Mouse (Mus musculus) forebrain, embryonic 15.5 days (tissue): ENCODE data around the gene Fn1. TPM values are rescaled to one million over a fixed set of nuclear protein-coding genes. Genes with fewer than 3 reads are reported as not detected.

ENCODE experiments used
- ATAC-seq: fragments of 200-750 bp; cut with Nextera tagmentation; replicated peaks from 2 replicates; pipeline ENCODE4 v1.8.0; 2017; ENCODE audit warnings: mild to moderate bottlenecking, moderate TSS enrichment, moderate library complexity
- H3K27ac ChIP-seq: fragments of 300-500 bp; sonication (generic); replicated peaks from 2 replicates; pipeline ENCODE4 v1.5.1; 2015; ENCODE audit warnings: mild to moderate bottlenecking, inconsistent platforms
- H3K27me3 ChIP-seq: fragments of 300-500 bp; sonication (generic); 2 replicates; pipeline ENCODE4 v1.6.1; 2015; ENCODE audit warnings: inconsistent platforms
- H3K36me3 ChIP-seq: fragments of 300-500 bp; sonication (generic); 2 replicates; pipeline ENCODE4 v1.6.1; 2015; ENCODE audit warnings: mild to moderate bottlenecking, inconsistent platforms
- H3K4me1 ChIP-seq: fragments of 300-500 bp; sonication (generic); 2 replicates; pipeline ENCODE4 v1.6.1; 2015; ENCODE audit warnings: inconsistent platforms
- H3K4me2 ChIP-seq: fragments of 300-500 bp; sonication (generic); replicated peaks from 2 replicates; pipeline ENCODE4 v1.6.1; 2015; ENCODE audit warnings: mild to moderate bottlenecking, inconsistent platforms
- H3K4me3 ChIP-seq: fragments of 300-500 bp; sonication (generic); 2 replicates; pipeline ENCODE4 v1.5.1; 2015; ENCODE audit warnings: mild to moderate bottlenecking, inconsistent platforms
- H3K9ac ChIP-seq: fragments of 300-500 bp; sonication (generic); replicated peaks from 2 replicates; pipeline ENCODE4 v1.6.1; 2015; ENCODE audit warnings: mild to moderate bottlenecking, inconsistent platforms
- H3K9me3 ChIP-seq: fragments of 300-500 bp; sonication (generic); 2 replicates; pipeline ENCODE4 v1.6.1; 2016; ENCODE audit warnings: inconsistent platforms
- WGBS: fragments of 180-500 bp; shearing (Covaris S2); methylation state at CpG from one replicate; pipeline ENCODE4 v1.1.7; 2015; ENCODE audit warnings: mixed read lengths; 5-methylcytosine and 5-hydroxymethylcytosine counted together
- polyA plus RNA-seq: library from polyadenylated mRNA; unstranded; fragments of >200 nt; fragmentation: Nextera tagmentation; extraction: Ambion mirVana; gene quantifications from 2 replicates; pipeline ENCODE4 v1.2.1, GENCODE M21; 2015

Fn1 gene
- polyA plus RNA-seq, result 28.2 and 32.8 TPM in 2 replicates

DNA sequence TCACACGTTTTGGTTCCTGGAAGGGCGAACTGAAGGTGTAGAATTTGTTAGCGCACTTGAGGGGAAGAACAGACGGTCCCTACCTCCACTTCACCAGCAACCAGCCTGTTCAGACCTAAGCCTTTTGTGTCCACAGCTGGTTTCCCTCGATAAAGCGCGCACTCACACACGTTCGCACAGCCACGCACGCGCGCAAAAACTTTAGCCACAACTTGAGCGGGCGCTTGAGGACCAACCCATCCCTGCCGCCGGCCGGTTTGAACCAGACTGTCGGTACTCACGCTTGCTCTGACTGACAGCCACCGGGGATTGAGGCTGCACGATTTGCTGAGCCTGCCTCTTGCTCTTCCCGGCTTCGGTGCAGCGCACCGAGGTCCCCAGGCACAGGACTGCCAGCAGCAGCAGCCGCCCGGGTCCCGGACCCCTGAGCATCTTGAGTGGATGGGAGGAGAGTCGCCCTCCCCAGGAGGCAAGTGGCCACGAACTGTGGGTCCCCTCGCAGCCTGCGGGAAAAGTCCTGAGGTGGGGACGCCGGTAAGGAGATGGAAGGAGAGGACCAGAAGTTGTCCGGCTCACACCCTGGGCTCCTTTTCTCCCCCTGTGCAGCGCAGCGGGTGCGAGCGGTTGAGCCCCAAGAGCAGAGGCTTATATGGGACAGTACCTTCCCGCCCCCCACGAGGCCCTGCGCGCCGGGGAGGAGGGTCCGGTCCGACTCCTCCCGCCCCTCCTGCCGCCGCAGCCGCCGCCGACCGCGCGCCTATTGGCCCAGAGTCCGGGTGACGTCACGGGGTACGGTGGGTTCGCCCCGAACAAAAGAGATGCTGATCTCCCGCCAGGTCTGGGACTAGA is at the start of gene Fn1:
Gene Fn1 (minus strand): TSS at position 650 of the 849 bp plus-strand sequence.
- Histone ChIP-seq H3K4me3 (peak within 1 kb of the TSS; percentile 65), H3K27ac (peak within 1 kb of the TSS; percentile 70), H3K4me1 (peaks cover 12% of the 10 kb centered on the region), H3K9me3 (no peaks in the 10 kb centered on the region), H3K36me3 (no peaks in the 10 kb centered on the region), H3K4me2 (peak within 1 kb of the TSS; percentile 98), H3K9ac (peak within 1 kb of the TSS; percentile 61), H3K27me3 (no peaks in the 10 kb centered on the region)
- peak; percentile 96 for ATAC-seq
- WGBS, result under 1% methylated on average over 60 of the region's 63 CpGs

DNA sequence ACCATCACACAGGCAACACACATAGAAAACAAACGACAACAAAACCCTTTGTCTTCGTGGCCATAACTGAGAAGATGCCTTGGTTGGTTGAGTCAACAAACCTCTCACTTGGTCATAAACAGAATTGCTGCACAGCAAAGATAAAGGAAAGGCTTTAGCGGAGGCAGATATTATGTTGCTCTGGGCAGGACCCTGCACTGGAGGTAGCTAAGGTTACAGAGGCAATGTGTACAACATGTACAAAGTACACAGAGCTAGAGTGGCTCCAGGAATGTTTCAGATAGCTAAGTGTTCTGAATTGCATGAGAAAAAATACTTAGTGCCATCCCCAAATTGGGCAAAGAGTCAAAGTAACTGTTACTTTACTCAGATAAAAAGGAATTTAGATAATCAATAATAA is 43.1 kb upstream of the Fn1 start:
- Histone ChIP-seq H3K4me2 (no peak overlapping the region), H3K4me1 (no peaks in the 10 kb centered on the region), H3K9me3 (no peaks in the 10 kb centered on the region), H3K27me3 (no peaks in the 10 kb centered on the region), H3K36me3 (no peaks in the 10 kb centered on the region), H3K4me3 (no peak overlapping the region), H3K27ac (no peak overlapping the region), H3K9ac (no peak overlapping the region)
- WGBS, result 92% methylated on average over 3 of the region's 3 CpGs
- no peak for ATAC-seq

DNA sequence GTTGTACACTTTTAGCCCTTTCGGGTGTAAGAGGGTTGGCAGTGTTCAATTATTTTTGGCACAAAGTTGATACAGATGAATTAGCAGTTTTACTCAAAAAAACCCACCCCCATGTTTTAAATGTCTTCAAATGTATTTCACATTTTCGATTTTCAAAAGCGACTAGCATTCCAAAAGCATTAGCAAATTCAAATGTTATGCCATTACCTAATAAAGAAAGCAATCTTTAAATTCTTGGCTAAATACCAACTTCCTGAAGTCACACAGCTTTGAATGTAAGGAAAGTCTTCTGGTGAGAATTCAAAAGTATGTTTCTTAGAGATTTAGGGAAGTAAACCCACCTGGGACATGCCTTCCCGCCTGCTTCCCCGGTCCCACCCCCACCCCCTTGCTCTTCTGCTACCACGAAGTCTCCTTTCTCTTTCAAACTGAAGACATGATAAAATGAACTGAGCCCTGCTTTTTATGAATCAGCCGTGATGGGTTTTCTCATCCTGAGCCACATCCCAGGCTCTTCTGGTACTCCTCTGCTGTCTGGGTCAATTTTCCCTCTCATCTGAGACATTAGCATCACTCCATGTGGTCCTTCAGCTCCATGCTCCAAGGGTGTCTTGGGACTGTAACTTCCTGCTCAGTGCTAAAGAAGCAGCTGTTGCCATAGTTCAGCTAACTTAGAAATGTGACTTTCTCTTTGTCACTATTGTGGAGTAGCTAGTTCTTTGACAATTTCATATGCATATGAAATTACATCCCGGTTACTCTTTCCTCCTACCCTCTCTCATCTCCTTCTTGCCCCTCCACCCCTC is 38.7 kb upstream of the Fn1 start:
- Histone ChIP-seq H3K9ac (no peak overlapping the region), H3K36me3 (no peaks in the 10 kb centered on the region), H3K4me1 (no peaks in the 10 kb centered on the region), H3K4me3 (no peak overlapping the region), H3K27me3 (no peaks in the 10 kb centered on the region), H3K4me2 (no peak overlapping the region), H3K27ac (no peak overlapping the region), H3K9me3 (no peaks in the 10 kb centered on the region)
- no peak for ATAC-seq
- WGBS, result 76% methylated on average over 8 of the region's 8 CpGs

DNA sequence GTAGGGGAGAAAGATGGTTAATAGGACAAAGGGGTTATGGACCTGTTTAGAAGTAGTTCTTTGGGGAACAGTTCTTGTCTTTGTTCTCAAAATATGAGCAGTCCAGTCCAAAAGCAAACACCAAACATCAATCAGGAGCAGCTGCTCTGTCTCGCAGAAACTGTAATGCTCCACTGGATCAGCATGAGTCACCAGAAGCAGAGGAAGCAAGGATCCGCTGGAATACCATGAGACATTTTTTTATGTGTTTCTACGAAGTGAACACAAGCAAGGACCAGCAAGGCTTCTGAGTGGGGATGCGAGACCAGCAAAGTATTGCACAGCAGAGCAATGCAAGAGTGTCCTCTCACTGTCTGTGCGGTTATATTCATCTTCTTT is 35.9 kb upstream of the Fn1 start:
- no peaks in the 10 kb centered on the region for H3K27me3 ChIP-seq
- ATAC-seq, result no peak
- H3K4me1 ChIP-seq, result peaks cover 2% of the 10 kb centered on the region; the same call in 1 of the 2 replicates
- H3K4me2 ChIP-seq, result no peak overlapping the region
- H3K27ac ChIP-seq, result no peak overlapping the region
- no peaks in the 10 kb centered on the region for H3K9me3 ChIP-seq
- no peak overlapping the region for H3K4me3 ChIP-seq
- 93% methylated on average over 5 of the region's 5 CpGs for WGBS
- H3K36me3 ChIP-seq, result no peaks in the 10 kb centered on the region
- no peak overlapping the region for H3K9ac ChIP-seq

DNA sequence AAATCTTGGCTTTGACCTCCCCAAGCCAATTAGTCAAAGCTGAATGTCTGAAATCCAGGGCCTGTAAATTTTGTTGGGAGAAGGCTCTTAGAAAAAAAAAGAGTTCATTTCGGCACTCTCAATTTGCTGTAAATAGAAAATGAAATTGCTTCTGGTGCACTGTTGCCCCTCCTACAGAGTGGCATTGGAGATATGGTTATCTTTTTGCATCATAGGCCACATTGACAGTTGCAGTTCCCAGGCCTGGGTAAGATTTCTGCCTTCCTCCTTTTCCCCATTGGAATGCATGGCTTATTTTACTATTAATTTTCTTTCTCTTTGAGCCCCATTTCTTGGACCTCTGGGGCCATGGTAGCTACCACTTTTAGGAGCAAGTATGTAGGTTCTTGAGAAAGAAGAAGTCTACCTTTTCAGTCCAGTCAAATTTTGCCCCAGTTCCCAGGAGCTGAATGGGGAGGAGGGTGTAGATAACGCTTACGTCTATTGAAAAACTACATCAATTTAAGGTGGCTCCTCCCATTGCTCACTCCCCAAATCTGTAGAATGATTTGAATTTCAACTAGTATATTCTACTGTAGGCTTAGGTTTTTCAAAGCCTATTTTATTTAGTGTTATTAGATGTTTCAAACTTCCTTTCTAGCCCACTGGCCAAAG is 35.4 kb upstream of the Fn1 start:
- Histone ChIP-seq H3K4me1 (peaks cover 5% of the 10 kb centered on the region; the same call in 1 of the 2 replicates), H3K4me2 (no peak overlapping the region), H3K4me3 (no peak overlapping the region), H3K27ac (no peak overlapping the region), H3K9me3 (no peaks in the 10 kb centered on the region), H3K9ac (no peak overlapping the region), H3K36me3 (no peaks in the 10 kb centered on the region), H3K27me3 (no peaks in the 10 kb centered on the region)
- 90% methylated on average over 3 of the region's 3 CpGs for WGBS
- no peak for ATAC-seq

DNA sequence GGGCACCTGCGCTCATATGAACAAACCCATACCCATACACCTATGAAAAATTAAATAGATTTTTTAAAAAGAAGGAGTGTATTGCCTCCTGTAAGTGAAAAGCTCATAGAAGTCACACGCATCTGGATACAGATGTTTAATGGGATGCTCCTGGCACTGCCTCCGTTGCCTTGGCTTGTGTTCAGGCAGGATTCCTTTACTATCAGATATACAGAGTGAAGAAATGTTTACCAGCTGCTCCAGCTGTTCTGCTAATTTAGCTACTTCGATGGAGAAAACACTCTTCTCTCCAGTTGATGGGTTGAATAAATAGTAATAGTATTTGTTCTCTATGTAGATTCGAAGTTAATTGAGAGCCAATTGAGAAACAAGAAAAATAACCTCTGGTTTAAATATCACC is 33.8 kb upstream of the Fn1 start:
- Histone ChIP-seq H3K4me3 (no peak overlapping the region), H3K4me1 (peaks cover 5% of the 10 kb centered on the region; the same call in 1 of the 2 replicates), H3K27me3 (no peaks in the 10 kb centered on the region), H3K9ac (no peak overlapping the region), H3K27ac (no peak overlapping the region), H3K9me3 (no peaks in the 10 kb centered on the region), H3K36me3 (no peaks in the 10 kb centered on the region), H3K4me2 (no peak overlapping the region)
- ATAC-seq, result no peak
- 85% methylated on average over 5 of the region's 5 CpGs for WGBS

DNA sequence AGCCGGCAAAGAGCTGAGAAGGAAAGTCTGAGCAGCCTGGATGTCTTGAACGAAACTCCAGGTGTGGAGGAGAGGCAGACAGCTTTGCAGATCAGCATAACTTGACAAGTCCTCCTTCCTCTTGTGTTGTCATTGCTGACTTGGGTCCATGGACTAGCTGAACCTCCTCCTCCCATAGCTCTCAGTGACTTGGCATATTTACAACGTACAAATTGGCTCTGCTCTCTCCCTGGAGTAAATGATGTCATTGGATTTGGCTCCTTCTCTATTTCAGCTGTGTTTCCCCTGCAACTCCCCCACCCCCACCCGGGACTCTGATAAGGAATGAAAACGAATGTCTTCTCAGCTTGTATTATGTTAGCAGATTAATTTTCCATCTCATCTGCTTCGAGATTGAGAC is 30.7 kb upstream of the Fn1 start:
- ATAC-seq, result 0 out of 2 replicates have a peak, but pooled peaks have one; percentile 55
- no peak overlapping the region for H3K27ac ChIP-seq
- H3K27me3 ChIP-seq, result no peaks in the 10 kb centered on the region

DNA sequence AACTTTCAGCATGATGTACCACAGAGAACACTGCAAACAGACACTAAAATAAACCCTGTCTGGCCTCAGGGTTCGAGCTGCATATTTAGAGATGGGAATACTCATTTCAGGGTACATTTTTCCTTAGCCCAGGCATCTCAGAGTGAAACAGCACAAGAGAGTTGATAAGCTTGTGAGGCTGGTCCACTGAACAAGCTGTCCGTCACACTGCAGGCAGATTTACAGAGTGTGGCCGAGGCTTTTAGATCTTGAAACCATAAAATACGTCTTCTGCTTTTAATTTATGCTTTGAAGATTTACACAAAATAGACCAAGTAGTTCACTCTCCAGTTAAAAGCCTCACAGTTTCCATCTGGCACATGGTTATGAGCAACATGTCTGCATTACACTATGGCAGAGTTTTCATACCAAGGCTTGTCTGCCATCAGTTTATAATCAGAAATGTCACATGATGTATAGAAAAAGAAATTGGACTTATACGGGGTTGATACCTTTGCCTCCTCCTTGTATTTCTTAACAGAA is 29.3 kb upstream of the Fn1 start:
- Histone ChIP-seq H3K4me2 (no peak overlapping the region), H3K4me1 (peaks cover 9% of the 10 kb centered on the region; the same call in 1 of the 2 replicates), H3K4me3 (no peak overlapping the region), H3K27ac (no peak overlapping the region), H3K36me3 (no peaks in the 10 kb centered on the region), H3K9ac (no peak overlapping the region), H3K27me3 (no peaks in the 10 kb centered on the region), H3K9me3 (no peaks in the 10 kb centered on the region)
- 67% methylated on average over 5 of the region's 5 CpGs for WGBS
- no peak for ATAC-seq

More for the DNA sequence above, 30.7 kb upstream of the Fn1 start:
- no peaks in the 10 kb centered on the region for H3K36me3 ChIP-seq
- H3K9ac ChIP-seq, result no peak overlapping the region
- H3K4me3 ChIP-seq, result no peak overlapping the region
- 55% methylated on average over 6 of the region's 6 CpGs for WGBS
- no peak overlapping the region for H3K4me2 ChIP-seq
- H3K4me1 ChIP-seq, result peaks cover 9% of the 10 kb centered on the region; the same call in 1 of the 2 replicates
- H3K9me3 ChIP-seq, result no peaks in the 10 kb centered on the region

DNA sequence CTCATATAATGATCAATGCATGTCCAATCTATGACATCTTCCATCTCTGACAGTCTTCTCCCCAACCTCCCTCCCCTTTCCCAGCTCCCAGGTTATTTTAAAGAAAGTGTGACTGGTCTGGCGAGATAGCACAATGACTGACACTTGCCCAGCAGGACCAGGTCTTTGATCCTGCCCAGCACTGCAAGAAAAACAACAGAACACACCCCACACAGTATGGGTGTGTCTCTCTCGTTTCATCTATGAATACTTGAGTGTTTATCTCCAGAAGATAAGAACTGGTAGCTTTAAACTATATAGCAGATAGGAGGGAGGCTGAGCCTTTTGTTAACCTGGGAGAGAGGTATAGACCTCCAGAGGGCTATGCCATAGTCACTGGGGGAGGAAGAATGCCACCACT is 28.3 kb upstream of the Fn1 start:
- peaks cover 9% of the 10 kb centered on the region; the same call in 1 of the 2 replicates for H3K4me1 ChIP-seq
- no peak for ATAC-seq
- WGBS, result 28% methylated on average over 2 of the region's 2 CpGs
- H3K4me3 ChIP-seq, result no peak overlapping the region
- H3K9ac ChIP-seq, result no peak overlapping the region
- no peaks in the 10 kb centered on the region for H3K27me3 ChIP-seq
- H3K36me3 ChIP-seq, result no peaks in the 10 kb centered on the region
- H3K4me2 ChIP-seq, result no peak overlapping the region
- no peaks in the 10 kb centered on the region for H3K9me3 ChIP-seq
- no peak overlapping the region for H3K27ac ChIP-seq

DNA sequence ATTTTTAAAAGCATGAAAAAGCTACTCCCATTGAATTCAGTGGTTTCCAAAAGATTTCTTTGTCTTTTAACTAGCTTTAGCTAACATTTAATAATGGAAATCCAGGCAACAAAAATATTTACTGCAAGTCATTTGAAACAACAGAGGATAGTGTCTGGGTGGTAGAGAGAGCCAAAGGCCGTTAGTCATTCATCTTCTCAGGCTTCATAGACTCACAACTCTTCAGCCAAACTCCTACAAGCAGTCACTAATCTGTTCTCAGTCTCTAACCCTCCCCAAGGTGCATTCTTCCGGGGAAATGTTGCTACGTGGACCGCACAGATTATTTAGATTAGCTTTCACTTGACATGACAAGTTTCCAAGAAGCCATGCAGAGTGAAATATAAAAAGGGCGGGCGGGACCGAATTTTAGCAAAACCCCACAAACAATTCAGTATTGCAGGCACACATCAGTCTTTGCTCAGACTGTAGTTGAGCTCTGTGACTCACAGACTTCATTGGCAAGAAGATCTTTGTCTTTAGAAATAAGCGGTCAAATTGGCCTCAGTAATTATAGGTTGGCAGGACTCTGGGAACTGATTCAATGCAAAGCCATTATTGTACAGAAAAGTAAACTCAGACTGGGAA is 27.2 kb upstream of the Fn1 start:
- Histone ChIP-seq H3K4me3 (no peak overlapping the region), H3K4me1 (peaks cover 9% of the 10 kb centered on the region; the same call in 1 of the 2 replicates), H3K36me3 (no peaks in the 10 kb centered on the region), H3K4me2 (no peak overlapping the region), H3K9me3 (no peaks in the 10 kb centered on the region), H3K27ac (no peak overlapping the region), H3K9ac (no peak overlapping the region), H3K27me3 (no peaks in the 10 kb centered on the region)
- no peak for ATAC-seq
- 48% methylated on average over 8 of the region's 8 CpGs for WGBS

DNA sequence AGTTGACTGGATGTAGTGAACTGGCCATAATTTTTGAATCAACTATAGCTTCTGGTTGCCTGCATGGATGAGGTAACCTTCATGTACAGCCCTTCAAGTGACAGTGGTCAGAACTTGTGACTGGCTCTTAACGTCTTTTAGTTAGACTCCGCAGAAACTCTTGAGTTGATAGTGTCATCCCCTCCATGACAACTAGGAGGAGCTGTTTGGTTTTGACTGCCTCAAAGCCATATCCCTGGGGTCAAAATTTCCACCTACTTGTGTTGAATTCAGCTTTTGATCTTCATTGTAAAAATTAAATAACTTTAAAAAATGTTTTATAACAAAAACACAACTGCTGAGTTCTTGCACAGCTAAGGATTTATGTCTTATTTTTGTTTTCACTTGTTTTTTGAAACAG is 22.4 kb upstream of the Fn1 start:
- Histone ChIP-seq H3K4me2 (no peak overlapping the region), H3K27ac (no peak overlapping the region), H3K4me3 (no peak overlapping the region), H3K4me1 (peaks cover 4% of the 10 kb centered on the region), H3K9me3 (no peaks in the 10 kb centered on the region), H3K9ac (no peak overlapping the region), H3K36me3 (no peaks in the 10 kb centered on the region), H3K27me3 (no peaks in the 10 kb centered on the region)
- 64% methylated on average over 2 of the region's 2 CpGs for WGBS
- ATAC-seq, result no peak
